Mouse (Mus musculus): ENCODE results near the gene Fbxl20. TPM values are rescaled to one million over a fixed set of nuclear protein-coding genes. Genes with fewer than 3 reads are reported as not detected.

Gene Fbxl20
- total RNA-seq, 4 experiments from 2014 or later = 8.0 to 12.4 (median 9.4) TPM

DNA sequence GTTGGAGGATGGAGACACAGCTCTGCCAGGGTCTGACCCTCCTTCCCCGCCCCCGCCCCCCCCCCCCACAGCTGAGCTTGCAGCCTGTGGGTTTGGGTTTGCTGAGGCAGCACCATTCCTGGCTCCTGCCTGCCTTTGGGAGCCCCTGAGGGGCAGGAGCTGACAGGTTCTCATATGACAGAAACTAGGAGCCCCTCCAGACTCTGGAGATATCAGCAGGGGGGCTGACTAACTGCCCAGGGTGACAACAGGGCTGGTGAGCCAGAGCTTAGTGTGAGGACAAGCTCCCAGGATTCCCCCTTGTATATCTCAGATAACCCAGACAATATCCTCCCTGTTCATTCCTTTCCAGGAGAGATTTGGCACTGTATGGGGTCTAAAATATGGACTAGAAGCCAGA, 99.3 kb downstream of the Fbxl20 start:
- no peak for DNase-seq (ENCODE audit: low spot score in 2 of 2)

DNA sequence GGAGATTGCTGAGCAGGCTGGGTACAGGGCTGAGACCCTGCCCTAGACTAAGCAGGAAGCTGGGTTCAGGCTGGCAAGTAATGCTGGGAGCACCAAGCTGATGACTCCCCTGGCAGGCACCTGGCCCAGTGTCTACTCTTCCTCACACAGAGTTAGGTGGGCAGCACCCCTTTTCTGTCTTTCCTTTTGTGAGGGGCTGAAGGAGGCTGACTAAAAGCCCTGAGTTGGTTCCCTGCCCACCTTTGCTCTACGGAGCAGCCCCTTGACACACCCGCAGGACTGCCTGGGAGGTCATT, 99.7 kb downstream of the Fbxl20 start:
- DNase-seq (ENCODE audit: low spot score in 2 of 2) = no peak

DNA sequence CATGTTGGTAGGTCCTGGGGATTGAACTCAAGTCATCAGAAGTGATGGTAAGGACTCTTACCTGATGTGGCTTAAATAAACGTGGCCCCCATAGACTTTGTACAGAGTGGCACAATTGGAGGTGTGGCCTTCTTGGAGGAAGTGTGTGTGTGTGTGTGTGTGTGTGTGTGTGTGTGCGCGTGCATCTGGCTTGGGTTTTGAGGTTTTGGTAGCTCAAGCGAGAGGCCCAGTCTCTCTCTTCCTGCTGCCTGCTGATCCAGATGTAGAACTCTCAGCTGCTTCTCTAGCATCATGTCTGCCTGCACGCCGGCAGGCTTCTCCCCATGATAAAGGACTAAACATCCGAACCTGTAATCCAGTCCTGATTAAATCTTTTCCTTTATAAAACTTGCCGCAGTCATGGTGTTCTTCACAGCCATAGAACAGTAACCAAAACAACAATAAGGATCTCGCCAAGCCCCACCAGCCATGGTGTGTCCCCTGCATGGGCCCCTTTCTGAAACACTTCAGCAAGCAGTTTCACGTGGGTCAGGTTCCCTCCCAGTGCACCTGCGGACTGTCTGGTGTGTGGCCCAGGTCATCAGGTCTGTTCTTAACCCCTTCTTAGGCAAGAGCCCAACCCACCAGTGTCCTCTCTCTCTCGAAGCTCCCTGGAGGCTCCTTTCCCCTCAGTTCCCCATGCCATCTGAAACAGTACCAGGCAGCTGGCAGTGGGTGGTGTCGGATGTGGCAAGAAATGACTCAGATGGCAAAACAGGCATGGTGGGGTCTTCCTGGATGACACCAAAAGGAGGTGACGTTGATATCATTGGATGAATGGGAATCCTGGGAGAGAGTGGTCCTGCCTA, 100.3 kb downstream of the Fbxl20 start:
- no peak for DNase-seq (ENCODE audit: low spot score in 2 of 2)

DNA sequence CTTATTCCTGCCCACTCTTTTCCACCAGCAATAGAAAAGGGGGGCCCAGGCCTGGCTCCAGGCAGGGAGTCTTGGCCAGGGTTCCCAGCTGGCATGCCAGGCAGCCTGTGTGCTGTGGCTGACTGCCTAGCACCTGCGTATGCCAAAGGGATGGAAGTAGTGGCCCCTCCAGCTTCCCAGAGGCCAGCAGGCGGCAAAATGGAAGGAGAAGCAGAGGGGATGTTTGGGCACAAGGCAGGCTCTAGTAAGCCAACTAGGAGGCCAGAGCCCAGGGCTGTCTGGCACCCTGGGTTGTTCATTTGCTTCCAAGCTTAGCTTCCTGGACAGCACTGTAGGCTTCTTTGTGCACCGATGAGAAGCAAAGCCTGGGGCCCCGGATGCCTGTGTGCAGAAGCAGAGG, 102.5 kb downstream of the Fbxl20 start:
- no peak for DNase-seq (ENCODE audit: low spot score in 2 of 2)

DNA sequence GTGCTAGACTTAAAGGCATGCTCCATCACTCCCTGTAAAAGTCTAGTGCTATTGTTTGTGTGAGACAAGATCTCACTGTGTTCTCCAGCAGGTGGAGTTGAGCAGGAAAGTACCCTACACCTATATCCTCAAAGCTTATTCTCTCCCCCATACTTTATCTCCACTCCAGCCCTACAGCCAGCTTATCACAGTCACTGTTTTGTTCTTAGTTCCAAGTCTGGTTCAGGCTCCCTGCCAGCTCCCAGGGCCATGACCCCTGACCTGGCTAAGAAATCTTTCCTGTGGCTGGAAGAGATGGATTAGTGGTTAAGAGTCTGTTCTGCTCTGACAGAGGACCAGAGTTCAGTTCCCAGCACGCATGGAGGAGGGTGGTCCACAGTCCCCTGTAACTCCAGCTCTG, 103.7 kb downstream of the Fbxl20 start:
- no peak for DNase-seq (ENCODE audit: low spot score in 2 of 2)

DNA sequence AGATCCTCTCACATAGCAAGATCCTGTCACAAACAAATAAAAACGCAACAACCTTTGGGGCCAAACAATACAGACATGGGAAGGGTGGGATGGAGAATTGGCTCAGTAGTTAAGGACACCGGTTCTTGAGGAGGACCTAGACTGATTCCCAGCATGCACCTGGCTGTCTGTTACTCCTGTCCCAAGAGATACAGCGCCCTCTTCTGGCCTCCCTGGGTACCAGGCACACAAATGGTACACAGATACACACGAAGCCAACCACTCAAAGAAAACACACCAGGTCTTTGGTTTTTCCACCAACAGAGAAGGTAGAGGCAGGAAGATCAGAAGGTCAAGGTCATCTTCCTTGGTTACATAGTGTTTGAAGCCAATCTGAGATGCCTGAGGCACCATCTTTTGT, 104.6 kb downstream of the Fbxl20 start:
- DNase-seq (ENCODE audit: low spot score in 2 of 2) = no peak

DNA sequence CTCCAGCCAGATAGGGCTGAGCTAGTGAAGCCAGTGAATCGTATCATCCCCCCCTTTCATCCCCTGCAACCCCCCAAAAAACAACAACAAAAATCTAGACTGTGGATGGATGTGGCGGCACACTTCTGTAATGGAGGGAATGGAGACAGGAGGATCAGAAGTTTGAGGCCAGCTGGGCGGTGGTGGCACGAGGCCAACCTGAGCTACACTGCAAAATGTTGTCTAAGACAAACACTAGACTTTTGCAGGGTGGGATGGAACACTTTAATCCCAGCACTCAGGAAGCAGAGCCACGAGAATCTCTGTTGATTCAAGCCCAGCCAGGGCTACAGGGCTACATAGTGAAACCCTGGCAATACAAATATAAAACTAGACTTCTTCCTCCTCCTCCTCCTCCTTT, 106.1 kb downstream of the Fbxl20 start:
- DNase-seq (ENCODE audit: low spot score in 2 of 2) = no peak

DNA sequence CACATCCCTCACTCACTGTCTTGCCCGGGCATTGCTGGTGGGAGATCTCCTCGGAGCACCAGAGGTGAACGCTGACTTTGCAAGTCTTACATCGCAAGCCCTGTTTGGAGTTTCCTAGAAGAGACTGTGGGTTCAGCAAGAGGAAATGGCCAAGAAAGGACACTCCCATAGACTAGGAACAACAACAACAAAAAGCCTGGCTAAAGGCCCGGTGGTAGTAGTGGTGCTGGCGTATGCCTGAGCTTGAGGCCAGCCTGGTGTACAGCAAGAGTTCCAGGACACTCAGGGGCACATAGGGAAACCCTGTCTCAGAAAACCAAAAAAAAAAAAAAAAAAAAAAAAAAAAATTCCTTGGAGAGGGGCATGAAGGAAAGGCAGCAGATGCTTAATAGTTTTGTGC, 107.5 kb downstream of the Fbxl20 start:
- no peak for DNase-seq (ENCODE audit: low spot score in 2 of 2)

DNA sequence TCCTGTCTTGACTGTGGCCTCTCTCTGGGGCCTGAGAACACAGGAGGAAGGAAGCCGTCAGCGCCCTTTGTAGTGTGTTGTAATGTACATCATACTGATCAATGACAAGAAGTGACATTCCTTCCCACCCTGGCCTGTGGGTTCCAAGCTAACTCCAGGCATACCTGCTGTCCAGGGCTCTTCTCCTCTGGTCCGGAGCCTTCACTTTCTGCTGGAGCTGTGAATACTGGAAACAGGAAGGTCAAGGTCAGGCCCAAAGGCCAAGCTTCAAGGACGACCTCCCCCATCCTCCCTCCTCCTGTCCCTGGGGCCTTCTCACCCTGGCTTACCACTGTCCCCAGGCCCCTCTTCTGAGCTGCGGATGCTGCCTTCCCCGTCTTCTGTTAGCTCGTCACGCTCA, 109.2 kb downstream of the Fbxl20 start:
- DNase-seq (ENCODE audit: low spot score in 2 of 2) = no peak

DNA sequence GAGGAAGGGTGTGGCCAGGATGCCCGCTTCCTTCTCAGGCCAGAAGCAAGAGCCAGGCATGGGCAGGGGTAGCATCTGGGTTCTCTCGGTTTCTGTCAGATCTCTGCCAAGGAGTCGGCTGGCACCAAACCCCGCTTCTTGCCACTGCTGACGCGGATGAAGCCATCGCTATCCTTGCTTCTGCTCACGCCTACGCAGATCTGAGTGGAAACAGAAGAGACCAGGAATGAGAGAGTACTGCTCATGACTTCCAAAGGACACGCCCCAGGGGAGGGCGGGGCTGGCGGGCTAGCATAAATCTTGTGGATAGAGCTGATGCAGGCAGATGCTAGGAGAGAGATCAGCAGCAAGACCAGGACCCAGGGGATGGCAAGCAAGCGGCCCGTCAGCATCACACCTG, 112.3 kb downstream of the Fbxl20 start:
- DNase-seq (ENCODE audit: low spot score in 2 of 2) = no peak

DNA sequence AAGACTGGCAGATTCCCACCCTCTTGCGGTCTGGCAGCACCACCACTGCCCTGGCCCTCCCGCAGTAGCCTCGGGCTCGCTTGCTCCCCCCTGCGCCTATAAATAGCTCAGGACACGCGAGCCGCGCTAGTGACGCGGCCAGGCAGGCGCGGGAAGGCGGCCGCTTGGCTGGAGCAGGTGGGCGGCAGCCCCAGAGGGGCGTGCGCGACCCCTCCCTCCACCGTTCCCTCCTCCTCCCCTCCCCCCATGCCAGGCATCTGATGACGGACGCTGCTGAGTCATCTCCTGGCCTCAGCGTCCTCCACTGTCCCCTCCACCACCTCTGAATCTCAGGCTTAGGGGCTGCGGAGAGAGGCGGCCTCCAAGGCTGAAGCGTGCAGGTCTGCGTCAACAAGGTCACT, 114.2 kb downstream of the Fbxl20 start:
- no peak for DNase-seq (ENCODE audit: low spot score in 2 of 2)

DNA sequence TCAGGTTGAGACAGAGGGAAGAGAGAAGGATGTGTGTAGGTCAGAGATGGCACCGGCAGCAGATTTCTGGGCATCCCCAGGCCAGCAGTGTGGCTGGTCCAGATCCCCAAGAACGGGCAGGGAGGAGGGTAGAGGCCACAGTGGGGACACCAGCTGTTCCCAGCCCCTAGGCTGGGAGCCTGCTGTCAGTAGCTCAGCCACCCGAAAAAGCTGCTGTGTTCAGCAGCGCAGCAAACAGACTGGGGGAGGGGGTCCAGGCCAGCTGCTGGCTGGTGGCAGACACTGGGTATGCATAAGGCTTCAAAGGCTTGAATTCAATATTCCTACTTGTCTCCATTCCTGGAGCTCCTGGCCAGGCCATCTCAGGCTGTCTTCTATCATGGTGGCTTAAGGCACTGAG, 115.4 kb downstream of the Fbxl20 start:
- no peak for DNase-seq (ENCODE audit: low spot score in 2 of 2)

DNA sequence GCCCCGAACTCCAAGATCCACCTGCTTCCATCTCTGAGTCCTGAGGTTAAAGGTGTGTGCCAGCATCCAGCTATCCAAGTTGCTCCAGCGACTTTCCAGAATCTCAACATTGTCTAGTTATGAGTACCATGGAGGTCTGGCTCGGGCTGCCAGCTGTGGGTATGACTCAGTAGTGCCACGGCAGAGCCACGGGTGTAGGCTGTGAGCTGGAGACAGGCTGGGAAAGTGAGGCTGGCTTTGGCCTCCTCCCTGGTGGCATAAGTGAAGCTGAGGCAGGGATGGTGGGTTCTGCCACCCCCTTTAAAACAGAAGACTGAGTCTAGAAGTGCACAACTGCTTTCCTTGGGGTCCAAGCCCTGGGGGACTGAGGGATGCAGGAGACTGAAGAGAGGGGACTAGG, 116.1 kb downstream of the Fbxl20 start:
- DNase-seq (ENCODE audit: low spot score in 2 of 2) = no peak

Other genes starting within 250 kb of the Fbxl20 start
- gene Plxdc1, start 164.0 kb downstream of the Fbxl20 start, total RNA-seq (2022) = 1 to 10 TPM; 1.3 to 3.4 (median 1.9) TPM
- under 1 TPM in 2 of 4 experiments, not detected in 2; 0.18 to 0.19 TPM for gene Arl5c, start 154.2 kb downstream of the Fbxl20 start, total RNA-seq (2022)
- 100 to 1,000 TPM; 172 to 203 (median 187) TPM for gene Cacnb1, start 127.4 kb downstream of the Fbxl20 start, total RNA-seq (2022)
- 100 to 1,000 TPM; 364 to 479 (median 402) TPM for gene Rpl19, start 123.7 kb downstream of the Fbxl20 start, total RNA-seq (2022)
- under 1 TPM in 2 of 4 experiments, not detected in 2; 0.11 to 0.70 TPM for gene Stac2, start 96.9 kb downstream of the Fbxl20 start, total RNA-seq (2022)
- 10 to 100 TPM; 21.4 to 28.2 (median 25.6) TPM for gene Med1, start 42.9 kb upstream of the Fbxl20 start, total RNA-seq (2022)
- gene Cdk12, start 52.7 kb upstream of the Fbxl20 start, total RNA-seq (2022) = 10 to 100 TPM; 10.5 to 15.2 (median 11.3) TPM
- gene Neurod2, start 179.2 kb upstream of the Fbxl20 start, total RNA-seq (2022) = not detected
- under 1 TPM in 3 of 4 experiments, not detected in 1; 0.27 to 0.90 (median 0.44) TPM for gene Ppp1r1b, start 198.0 kb upstream of the Fbxl20 start, total RNA-seq (2022)
- 10 to 100 TPM; 12.0 to 18.2 (median 13.9) TPM for gene Stard3, start 208.0 kb upstream of the Fbxl20 start, total RNA-seq (2022)
- gene Tcap, start 233.4 kb upstream of the Fbxl20 start, total RNA-seq (2022) = 1,000 to 10,000 TPM; 3,817 to 5,138 (median 4,616) TPM
- 1 to 10 TPM; 2.7 to 6.6 (median 3.8) TPM for gene Pnmt, start 236.0 kb upstream of the Fbxl20 start, total RNA-seq (2022)